Mouse (Mus musculus): ENCODE data around the gene Csf1.

The Csf1 gene

DNA sequence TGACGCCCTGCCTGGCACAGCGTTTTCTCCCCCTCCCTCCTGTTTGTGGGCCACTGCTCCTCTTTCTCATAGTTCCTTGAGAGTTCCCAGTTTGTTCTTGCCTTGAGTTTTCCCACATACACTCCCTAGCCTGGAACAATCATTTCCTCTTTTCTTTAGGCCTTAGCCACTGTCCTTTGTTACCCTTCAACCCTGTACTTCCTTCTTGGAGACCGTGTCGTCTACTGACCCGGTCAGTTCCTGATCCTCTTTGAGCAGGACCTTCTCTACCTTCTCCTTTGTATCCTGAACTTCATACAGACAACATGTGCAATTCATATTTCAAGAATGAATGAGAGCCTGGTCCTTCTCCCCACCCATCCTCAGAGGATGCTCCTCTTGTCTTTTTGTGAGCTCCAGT, 21.0 kb upstream of the Csf1 start:
- WGBS, result 89% methylated on average over 5 of the region's 5 CpGs

DNA sequence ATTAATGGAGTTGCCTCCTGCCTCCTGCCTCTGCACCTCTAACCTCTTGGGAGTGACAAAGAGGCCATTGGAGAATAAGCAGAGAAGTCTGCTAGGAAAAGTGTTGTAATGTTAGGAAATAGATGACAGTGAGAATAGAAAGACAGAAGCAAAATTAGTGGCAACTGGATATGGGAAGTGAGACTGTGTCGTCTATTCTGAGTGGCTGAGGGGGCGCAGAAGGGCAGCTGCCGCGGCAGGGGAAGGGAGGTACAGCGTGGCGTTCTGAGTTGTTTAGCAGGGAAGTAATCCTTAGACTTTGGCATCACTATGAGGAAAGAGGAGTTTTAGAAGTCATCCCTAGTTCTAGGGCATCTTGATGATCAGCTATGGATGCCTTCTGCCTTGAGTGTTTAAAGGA, 17.7 kb upstream of the Csf1 start:
- WGBS, result 51% methylated on average over 6 of the region's 6 CpGs

DNA sequence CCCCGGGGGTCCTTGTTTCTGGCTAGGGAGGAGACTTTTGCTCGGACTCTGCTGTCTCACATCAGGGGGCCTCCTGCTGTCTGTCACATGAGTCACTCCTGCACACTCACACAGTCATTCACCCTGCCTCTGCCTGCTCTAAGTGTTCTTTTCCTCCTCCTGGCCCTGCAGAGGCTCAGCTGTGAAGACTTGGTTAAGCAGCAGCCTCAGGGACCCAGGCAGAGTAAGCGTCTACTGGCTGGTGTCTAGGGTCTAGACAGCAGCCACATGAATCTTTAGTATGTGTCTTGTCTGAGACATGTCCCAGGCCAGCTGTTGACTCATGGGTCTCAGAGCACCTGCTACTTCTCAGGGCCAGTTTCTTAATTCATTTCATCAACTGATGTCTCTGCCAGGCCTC, 16.0 kb upstream of the Csf1 start:
- 63% methylated on average over 3 of the region's 3 CpGs for WGBS

DNA sequence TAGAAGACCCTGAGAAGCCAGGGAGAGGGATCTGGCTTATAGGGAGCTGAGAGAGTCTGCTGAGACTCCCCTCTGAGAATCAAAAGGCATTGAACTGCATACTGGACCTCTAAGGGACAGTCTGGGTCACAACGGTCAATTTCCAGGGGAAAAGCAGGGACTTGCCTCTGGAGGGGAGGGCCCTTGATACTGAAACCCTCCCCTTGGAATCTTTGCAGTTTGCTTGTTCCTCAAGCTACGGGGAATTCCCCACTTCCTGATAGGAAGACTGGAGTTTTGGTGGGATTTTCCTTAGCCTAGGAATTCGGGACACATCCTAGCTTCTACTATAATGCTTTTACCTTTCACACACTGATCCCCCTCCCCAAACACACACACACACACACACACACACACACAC, 15.5 kb upstream of the Csf1 start:
- WGBS, result 85% methylated on average over 3 of the region's 3 CpGs

DNA sequence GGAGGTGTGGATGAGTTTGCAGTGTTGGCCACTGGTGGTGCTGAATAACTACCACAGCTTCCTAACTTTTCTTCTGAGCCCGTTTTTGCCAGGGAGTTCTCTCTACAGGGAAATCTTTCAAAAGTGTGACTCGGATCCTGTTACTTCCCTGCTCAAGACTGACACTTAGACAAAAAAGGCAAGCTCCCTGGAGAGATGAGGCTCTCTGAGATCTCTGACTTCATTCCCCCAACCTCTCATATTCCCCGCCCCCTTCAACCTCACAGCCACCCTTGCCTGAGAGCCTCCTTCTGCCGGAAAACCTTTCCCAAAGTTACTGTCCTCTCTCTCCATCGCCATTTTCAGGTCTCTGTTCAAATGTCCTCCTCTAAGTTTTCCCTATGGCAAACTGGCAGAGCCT, 14.8 kb upstream of the Csf1 start:
- WGBS, result 62% methylated on average over 5 of the region's 5 CpGs

DNA sequence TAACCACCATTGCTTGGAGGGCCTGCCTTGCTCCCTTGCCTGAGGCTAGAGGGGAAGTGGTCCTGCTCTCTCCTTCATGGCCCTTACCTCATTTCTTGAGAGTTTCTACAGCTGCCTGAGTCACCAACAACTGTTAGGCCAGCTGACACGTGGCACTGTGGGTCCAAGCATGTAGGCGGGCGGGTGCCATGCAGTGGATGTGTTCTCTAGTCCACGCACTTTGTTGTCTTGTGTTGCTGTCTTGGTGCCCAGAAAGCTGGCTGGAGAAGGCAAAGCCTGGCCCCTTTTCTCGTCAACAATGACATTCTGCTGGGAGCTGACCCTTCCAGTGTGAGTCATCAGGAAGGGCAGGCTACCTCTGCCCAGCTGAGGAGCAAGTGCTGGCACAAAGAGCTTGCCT, 12.6 kb upstream of the Csf1 start:
- 76% methylated on average over 5 of the region's 5 CpGs for WGBS

DNA sequence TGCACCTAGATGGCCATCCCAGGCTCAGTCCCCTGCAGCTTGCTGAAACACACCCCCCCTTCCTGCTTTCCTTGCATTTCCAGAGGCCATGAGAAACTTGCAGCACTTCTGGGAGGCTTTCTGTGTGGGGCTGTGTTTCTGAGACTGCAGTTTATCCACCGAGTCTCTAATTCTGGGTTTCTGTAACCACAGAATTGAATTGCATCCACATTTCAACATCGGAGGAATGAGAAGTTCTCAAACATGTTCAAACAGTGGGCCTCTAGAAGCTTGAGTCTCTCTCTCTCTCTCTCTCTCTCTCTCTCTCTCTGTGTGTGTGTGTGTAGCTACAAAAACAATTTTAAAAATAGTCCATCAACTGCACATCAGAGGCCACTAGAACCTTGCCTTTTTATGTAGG, 9.4 kb upstream of the Csf1 start:
- 40% methylated on average over 2 of the region's 2 CpGs for WGBS

DNA sequence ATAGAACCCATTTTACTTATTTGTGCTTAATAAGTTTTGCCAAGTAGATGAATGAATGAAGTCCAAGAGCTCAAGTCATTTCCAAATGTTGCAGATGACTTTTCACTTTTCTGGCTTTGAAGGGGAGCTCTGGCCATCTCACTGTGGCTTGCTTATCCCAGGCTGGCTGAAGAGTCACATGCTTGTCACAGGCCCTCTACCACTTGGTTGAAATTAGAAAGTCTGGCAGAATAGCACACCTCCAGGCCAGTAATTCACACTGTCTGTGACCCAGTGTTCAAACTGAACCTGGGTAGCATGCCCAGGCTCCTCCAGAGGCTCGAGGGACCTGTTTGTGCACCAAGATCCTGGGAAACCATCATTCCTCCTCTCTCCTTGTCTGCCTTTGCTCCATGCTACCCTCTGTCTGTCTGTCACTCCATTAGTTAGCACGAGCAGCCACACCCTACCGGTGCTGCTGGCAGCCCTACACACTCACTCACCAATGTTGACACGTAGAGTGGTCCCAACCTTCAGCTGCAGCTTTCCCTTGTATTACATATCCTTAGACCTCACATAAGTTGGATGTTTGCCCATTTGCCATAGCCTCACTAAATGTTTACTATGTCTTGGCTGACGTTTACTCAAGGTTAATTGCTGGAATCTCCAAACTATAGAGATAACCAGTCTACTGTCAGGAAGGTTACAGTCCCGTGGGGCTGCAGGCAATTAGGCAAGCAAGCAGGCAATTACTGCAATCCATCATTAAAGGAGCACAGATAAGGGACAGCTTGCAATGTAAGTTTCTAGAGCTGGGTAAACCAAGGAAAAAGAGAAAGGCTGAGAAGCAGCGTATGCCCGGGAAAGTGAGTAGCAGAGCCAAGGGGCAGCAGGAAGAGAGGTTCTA, 8.1 kb upstream of the Csf1 start:
- WGBS, result 84% methylated on average over 8 of the region's 8 CpGs

DNA sequence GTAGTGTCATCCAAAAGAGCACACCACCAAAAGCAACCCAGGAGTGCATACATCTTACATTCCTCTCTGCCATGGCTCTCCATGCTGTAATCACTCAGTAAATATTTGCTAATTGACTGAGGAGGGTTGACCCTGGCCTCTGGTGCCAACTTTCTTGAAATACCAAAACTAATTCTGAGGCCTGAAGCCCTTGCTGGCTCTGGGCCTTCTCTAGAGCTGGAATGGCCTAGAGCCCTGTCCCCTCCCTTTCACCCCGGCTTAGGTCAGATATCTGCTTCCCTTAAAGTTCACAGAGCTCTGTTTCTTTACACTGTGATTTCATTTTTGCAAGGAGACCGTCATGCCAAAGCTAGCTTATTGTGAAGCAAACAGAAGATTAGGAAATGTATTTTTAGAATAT, 6.5 kb upstream of the Csf1 start:
- WGBS, result 82% methylated on average over 2 of the region's 2 CpGs

DNA sequence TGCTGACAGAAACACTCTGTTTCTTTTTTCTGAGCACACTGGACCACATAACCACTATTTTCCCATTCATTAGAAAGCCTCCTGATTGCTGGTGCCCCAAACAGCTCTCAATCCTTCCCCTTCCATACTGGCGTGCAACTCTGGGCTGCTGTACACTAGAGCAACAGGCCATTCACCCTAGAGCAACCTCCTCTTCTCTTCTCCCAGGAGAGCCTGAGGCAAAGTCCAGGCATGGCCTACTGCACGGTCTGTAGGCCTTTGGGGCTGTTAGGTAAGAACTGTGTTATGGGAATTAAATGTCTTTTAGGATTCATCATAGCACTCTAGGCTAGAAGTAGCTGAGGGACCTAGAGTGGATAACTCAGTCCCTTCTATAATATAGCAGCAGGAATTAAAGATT, 5.7 kb upstream of the Csf1 start:
- WGBS, result 96% methylated on average over 2 of the region's 2 CpGs

DNA sequence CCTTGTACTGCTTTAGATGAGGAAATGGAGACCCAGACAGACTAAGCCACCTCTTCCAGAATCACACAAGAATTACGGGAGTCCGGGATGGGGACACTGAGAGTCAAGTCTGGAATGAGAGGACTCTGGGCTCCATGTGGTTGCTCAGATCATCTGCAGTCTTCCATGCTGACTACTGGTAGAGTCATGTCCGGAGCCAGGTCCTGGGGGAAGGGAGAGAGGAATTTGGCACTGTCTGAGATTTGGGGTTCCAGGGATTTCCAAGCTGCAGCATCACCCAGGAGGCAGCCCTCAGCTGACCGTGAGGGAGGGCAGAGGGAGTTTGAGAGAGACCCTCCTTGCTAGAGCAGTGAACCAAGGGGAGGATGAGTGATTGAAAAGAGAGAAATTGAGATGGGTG, 3.3 kb upstream of the Csf1 start:
- WGBS, result 87% methylated on average over 4 of the region's 4 CpGs

DNA sequence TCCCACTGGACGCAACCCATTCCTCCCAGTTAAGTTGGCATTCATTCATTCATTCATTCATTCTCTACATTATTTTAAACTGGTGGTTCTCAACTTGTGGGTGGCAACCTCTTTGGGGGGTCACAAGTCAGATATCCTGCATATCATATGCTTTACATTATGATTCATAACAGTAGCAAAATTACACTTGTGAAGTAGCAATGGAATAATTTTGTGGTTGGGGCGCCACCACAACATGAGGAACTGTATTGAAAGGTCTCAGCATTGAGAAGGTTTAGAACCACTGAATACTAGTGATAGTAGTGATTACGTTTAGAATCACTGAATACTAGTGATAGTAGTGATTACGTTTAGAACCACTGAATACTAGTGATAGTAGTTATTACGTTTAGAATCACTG, 1.2 kb upstream of the Csf1 start:
- 99% methylated on average over 5 of the region's 5 CpGs for WGBS

DNA sequence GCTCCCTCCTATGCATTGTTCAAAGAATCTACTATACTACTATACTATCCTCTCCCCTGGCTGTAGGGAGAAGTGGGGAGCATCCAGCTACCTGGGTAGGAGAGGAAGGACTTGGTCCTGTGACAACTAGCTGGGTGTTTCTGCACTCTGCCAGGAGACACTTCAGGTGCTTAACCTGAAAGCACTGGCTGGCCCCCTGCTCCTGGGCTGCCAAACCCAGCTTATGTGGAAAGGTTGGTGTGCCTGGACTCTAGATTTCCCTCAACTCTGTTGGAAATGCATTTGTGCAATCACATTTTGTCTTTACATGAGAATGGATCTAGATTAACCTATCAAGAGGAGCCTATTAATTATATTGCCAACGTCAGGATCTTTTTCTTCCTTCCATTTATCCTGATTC, 502 bp upstream of the Csf1 start:
- WGBS, result 74% methylated on average over 1 of the region's 1 CpGs

DNA sequence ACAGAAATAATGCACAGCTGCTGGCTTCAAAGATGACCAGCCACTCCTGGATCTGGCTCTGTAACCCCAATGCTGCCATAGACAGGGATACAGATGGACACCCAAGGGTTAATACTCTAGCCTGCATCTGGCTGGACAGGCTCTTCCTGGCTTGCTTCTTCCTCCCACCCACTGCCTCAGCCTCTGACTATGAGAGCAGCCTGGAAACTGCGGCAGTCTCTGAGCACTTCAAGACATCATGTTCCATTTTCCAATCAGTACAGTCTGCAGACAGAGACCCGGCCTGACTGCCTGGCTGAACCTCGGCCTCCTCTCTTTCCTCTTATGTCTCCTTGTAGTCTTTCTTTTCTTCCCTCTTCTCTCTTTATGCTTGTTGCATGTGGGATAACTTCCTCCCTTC, 1.6 kb downstream of the Csf1 start:
- WGBS, result 17% methylated on average over 3 of the region's 3 CpGs

DNA sequence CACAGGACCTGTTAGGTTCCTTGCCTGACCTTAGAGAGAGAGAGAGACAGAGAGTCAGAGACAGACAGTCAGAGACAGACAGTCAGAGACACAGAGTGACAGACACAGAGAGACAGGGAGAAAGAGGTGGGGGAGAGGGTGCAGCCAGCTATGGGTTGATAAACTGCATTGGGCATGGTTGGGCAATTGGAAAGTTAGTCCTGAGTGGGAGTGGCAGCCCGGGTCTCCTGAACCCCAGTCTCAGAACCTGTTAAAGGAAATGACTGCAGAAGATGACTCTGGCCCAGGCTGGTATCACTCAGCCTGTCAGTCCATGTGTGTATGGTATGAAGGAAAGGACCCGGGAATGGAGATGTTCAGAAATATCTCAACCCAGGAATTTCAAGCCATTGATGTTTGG, 2.1 kb downstream of the Csf1 start:
- WGBS, result 55% methylated on average over 2 of the region's 2 CpGs

DNA sequence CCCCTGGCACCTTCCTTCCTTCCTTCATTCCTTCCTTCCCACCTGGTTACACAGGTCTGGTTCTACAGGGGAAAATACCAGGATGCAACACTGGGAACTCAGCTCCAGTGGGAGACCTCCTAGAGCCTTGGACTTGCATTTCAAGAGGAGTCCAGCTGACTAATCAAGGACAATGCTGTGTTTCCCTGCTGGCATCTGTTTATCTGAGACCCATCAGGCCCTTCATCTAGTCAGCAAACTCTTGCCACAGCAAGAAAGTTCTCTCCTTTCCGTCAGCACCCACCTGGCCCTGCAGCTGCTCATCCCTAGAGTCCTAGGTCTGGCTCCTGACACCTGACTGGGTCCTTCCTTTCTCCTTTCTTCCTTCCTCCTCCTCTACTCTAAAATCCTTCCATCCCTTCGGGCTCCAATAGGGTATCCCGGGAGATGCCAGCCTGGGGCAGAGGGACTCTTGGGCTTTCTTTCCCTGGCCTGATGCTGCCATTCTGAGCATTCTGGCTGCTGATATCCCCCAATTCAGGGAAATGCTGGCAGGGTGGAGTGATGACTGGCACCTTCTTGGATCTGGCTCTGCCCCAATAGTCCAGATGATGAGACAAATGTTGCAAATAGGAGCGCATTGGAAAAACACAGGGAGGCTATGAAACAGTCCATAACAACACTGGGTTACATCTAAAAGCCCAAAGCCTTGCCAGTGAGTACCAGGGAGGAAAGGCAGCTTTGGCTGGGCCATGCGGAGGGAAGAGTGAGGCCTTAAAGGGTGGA, 2.7 kb downstream of the Csf1 start:
- WGBS, result 55% methylated on average over 5 of the region's 5 CpGs

DNA sequence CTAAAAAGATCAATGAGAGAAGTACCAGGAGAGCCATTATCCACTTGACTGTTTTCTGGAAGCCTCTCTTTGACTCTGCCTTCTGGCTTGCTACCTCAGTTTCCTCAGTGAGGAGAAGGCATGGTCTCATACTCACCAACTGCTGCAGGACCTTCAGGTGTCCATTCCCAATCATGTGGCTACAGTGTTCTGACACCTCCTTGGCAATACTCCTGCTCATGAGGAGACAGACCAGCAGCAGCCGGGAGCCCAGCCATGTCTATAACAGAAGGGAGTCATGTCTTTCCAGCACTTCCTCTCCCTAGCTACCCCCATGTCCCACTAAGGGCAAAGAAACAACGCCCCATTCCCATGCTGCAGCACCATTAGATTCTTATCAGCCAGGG, 3.8 kb downstream of the Csf1 start:
- WGBS, result 74% methylated on average over 2 of the region's 2 CpGs

DNA sequence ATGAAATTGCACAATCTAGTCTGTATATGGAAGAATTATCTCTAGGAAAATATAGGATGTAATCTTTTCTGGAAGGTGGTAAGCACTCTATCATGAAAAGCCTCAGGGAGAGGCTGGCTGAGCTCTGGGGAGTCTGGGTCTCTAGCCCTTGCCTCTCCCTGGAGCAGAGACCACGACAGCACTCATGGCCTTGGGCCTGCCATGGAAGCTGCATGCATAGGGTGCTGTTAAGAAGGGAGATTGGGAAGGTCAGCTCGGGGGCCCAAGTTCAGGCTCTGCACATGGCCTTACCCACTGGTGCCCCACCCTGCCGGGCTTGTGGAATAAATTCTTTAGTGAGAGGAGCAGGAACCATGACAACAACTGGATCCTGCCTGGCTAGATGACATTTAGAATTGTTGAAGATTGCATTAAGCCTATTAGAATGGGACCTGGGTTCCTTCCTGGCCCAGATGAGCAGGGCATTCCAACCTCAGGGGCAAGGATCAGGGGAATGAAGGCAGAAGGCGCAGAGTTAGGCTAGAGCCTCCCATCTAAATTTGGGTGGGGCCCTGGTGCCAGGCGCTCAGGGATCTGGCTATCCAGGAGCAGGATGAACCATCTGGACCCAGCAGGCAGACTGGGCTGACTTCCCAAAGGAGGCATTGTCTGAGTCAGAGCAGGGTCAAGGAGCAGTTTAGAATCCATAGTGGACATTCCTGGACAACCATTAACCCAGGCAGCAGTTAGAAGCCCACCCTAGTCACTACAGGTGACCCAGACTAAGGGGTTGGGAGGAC, 4.4 kb downstream of the Csf1 start:
- 76% methylated on average over 5 of the region's 5 CpGs for WGBS

DNA sequence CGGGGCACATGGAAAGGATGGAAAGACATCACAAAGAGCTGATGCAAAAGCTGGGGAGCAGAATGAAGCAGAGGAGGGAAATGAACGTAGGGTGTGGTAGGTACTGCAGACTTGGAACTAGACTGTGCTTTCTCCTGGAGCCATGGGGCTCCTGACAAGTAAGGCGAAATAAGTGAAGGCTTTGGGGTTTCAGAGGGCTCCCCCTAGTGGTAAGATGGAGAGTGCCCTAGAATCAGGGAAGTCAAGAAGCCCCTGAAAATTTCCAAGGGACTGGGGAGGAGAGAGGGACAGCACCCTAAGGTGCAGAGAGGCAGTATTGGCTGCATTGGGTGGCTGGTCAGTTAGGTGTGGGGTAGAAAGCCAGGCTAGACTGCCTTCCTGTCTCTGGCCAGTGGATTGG, 5.6 kb downstream of the Csf1 start:
- 52% methylated on average over 3 of the region's 3 CpGs for WGBS

DNA sequence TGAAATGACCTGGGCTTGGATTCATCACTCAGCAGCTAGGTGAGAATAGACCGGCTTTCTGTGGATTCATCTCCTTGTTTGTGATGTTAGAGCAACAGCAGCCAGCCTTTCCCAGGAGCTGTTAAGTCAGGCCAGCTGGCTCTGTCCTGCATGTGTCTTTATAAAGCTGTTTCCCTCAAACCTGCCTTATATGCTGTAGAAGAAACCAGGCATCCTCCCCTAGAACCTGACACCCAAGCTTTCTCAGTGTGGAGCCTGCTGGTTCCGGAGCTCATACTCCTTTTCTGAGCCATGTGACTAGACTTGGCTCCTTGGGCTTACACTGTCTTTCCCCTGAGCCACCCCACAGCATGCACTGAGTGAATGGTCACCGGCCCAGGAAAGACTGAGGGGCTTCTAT, 8.7 kb downstream of the Csf1 start:
- 41% methylated on average over 3 of the region's 3 CpGs for whole genome bisulfite sequencing

DNA sequence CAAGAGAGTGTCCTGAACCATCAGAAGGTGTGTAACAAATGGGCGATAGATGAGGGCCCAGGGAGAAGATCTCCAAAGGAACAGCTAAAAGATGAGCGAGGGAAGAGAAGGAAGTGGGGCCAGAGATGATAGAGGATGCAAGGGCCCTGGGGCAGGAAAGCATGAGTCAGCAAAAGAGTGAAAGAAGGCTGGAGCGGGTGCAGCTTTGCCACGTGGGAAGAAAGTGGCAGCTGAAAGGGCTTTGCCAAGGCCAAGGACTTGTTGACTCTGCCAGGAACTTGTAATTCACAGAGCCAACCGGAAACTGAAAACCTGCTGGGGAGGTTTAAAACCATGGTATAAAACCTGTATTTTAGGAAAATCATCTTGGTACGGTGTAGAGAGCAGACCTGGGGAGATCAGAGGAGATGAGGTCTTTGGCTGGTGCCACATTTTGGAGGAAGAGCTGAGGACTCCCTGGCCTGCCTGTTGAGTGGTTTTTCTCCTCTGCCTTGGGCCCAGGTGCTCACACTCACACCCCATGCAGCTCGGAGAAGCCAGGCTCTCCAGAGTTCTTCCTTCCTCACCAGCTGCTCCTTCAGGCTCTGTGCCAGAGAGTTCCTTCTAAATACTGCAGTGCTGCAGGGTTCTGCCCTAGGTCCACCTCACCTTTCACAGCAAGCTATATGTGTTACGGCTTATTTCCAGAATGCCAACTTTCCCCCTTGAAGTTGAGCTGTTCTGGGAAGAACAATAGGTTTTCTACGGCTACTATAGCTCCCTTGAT, 9.3 kb downstream of the Csf1 start:
- WGBS, result 50% methylated on average over 9 of the region's 9 CpGs

DNA sequence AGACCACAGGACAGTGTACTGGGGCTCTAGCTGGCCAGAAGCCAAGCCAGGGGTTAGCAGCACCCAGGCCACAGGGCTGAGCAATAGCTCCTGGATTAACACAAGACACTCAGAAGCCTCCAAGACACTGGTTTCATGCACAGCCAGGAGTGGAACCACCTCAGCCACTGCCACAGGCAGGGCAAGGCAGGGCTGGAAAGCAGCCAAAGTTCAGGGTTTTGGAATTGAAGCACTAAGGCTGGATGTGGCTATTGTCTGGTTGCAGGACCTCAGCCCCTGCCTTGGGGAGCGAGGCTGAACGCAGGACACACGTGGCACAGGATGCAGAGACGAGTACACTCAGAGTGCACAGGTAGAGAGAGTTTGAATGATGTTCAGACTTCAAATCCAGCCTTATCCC, 10.8 kb downstream of the Csf1 start:
- 61% methylated on average over 4 of the region's 4 CpGs for WGBS

Measured in cerebral cortex, adult 2 months (tissue).